Comparison of ENCODE assay signal across 8 mouse cellular contexts in the genomic region with DNA sequence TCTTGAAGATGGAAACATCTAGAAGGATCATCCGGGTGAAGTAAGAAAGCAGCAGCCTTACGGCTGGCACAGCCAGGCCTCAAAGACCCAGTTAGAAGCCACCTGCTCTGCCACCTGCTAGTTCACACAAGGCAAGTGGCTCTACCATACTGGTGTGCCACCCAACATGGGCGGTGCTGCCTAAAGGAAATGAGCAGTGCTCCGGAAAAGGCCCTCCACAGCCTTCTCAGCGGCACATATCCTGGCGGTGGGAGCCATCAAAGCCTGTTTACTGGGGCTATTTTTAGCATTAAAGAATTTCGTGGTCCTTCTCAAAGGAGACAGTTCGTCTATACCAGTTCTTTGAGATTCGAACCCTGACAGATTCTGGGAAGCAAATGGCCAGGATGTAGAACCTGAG. TPM values are rescaled to one million over a fixed set of nuclear protein-coding genes. Genes with fewer than 3 reads are reported as not detected.
A peak's percentile ranks its signal among the peaks of the same experiment; 100 is the strongest.
DNase-seq lines count a peak whose midpoint lies in the region; ATAC-seq and TF ChIP-seq lines count a peak whose summit lies in the region.

No protein-coding gene starts in this region.

- H3K27ac ChIP-seq in gastrocnemius, adult 2 months, result peak overlapping the region; percentile 89
- H3K27ac ChIP-seq in hindbrain, embryonic 15.5 days (replicated peaks), result peak overlapping the region; percentile 62
- peak overlapping the region; percentile 88 for H3K27ac ChIP-seq in lung, embryonic 16.5 days (ENCODE audit: low read length)

- H3K9me3 ChIP-seq in hindbrain, embryonic 15.5 days, result no peaks in the 10 kb centered on the region
- H3K9me3 ChIP-seq in lung, embryonic 16.5 days (ENCODE audit: control insufficient read depth, low read length), result no peaks in the 10 kb centered on the region

- no peak overlapping the region for H3K4me2 ChIP-seq in hindbrain, embryonic 15.5 days
- 0 out of 2 replicates have a peak overlapping the region, but pooled peaks have one; percentile 7 for H3K4me2 ChIP-seq in lung, embryonic 16.5 days (ENCODE audit: low read depth, low read length)

- peaks cover 15% of the 10 kb centered on the region for H3K4me1 ChIP-seq in hindbrain, embryonic 15.5 days (replicated peaks)
- peaks cover 24% of the 10 kb centered on the region for H3K4me1 ChIP-seq in lung, embryonic 16.5 days (replicated peaks; ENCODE audit: control insufficient read depth, insufficient read depth, low read length)

- no peak for TF ChIP-seq POLR2A in brain, embryonic 14.5 days (IDR thresholded peaks at IDR 0.05; ENCODE audit: borderline replicate concordance, extremely low read depth, insufficient read depth, insufficient read length, poor library complexity, severe bottlenecking)

- H3K4me3 ChIP-seq in gastrocnemius, adult 2 months, result peak overlapping the region; percentile 50
- no peak overlapping the region for H3K4me3 ChIP-seq in hindbrain, embryonic 15.5 days
- H3K4me3 ChIP-seq in lung, embryonic 16.5 days (ENCODE audit: low read length), result no peak overlapping the region

- ATAC-seq in hindbrain, embryonic 15.5 days (ENCODE audit: low FRiP score, low read depth), result no peak
- ATAC-seq in lung, embryonic 16.5 days (ENCODE audit: low read depth), result peak; percentile 64

- TF ChIP-seq CTCF in gastrocnemius, adult 2 months (IDR thresholded peaks at IDR 0.05), result no peak
- TF ChIP-seq CTCF in brain, embryonic 14.5 days (IDR thresholded peaks at IDR 0.05; ENCODE audit: borderline replicate concordance, extremely low read depth, insufficient read depth, insufficient read length), result no peak

- WGBS in hindbrain, embryonic 15.5 days, result 68% methylated on average over 9 of the region's 9 CpGs
- 32% methylated on average over 9 of the region's 9 CpGs for WGBS in lung, embryonic 16.5 days

- no peaks in the 10 kb centered on the region for H3K36me3 ChIP-seq in hindbrain, embryonic 15.5 days
- no peaks in the 10 kb centered on the region; the same call in 1 of the 2 replicates for H3K36me3 ChIP-seq in lung, embryonic 16.5 days (ENCODE audit: control insufficient read depth, insufficient read depth, low read length)

- intact Hi-C loops in gastrocnemius, adult 2 months (cut with DNase I), result loop anchor here (2.0 kb wide), 2 partner anchors 49 to 265 kb away; partner anchors contain the start of gene Epas1

- H3K9ac ChIP-seq in hindbrain, embryonic 15.5 days, result no peak overlapping the region
- no peak overlapping the region for H3K9ac ChIP-seq in lung, embryonic 16.5 days (ENCODE audit: low read length)

- H3K27me3 ChIP-seq in hindbrain, embryonic 15.5 days, result no peaks in the 10 kb centered on the region
- no peaks in the 10 kb centered on the region for H3K27me3 ChIP-seq in lung, embryonic 16.5 days (ENCODE audit: control insufficient read depth, insufficient read depth, low read depth, low read length)

- peak; percentile 48 for DNase-seq in gastrocnemius, adult 2 months
- DNase-seq in gastrocnemius, postnatal 10 days, result no peak
- peak; percentile 45 for DNase-seq in brain, embryonic 14.5 days (ENCODE audit: low read depth)
- DNase-seq in thymus, postnatal 4 days, result peak; percentile 82
- DNase-seq in frontal cortex, adult 2 months (ENCODE audit: extremely low spot score in 1 of 2, low spot score in 1 of 2), result no peak
- no peak for DNase-seq in embryo, embryonic 11 days

RNA-seq across cellular contexts. Expression of gene Epas1, which starts 48.4 kb away (rescaled TPM):
- total RNA-seq in gastrocnemius, adult 2 months (2021), result 100 to 1,000 TPM in 1 of 2 experiments, 10 to 100 TPM in 1; 96.6 to 127 TPM
- 10 to 100 TPM; 76.9 to 88.9 TPM for total RNA-seq in gastrocnemius, postnatal 10 days (2021)
- 7.4 and 19.2 TPM in 2 replicates for polyA plus RNA-seq in brain, embryonic 14.5 days (2012; rRNA removed)
- 5.7 and 6.3 TPM in 2 replicates for polyA plus RNA-seq in hindbrain, embryonic 15.5 days (2015; fragmentation: Nextera tagmentation; extraction: Ambion mirVana)
- polyA plus RNA-seq in lung, embryonic 16.5 days (2015; fragmentation: Nextera tagmentation; extraction: Ambion mirVana), result 13.7 and 14.5 TPM in 2 replicates
- 80.9 and 93.8 TPM in 2 replicates for polyA plus RNA-seq in frontal cortex, adult 2 months (2012; rRNA removed)

Comparison
In these comparisons a context has a peak if more than half of its experiments do, and no peak if none do; other contexts are left out.
1. DNase-seq: peak in gastrocnemius, adult 2 months (single experiment), brain, embryonic 14.5 days (single experiment) and thymus, postnatal 4 days (single experiment); none in gastrocnemius, postnatal 10 days (single experiment), frontal cortex, adult 2 months (0 of 2) and embryo, embryonic 11 days (single experiment).
2. Peak in every context shown above with its lines, with median percentiles within 50 percentile points of each other: H3K27ac ChIP-seq.